Mouse (Mus musculus) cerebellum, adult 2 months (tissue): ENCODE results near the gene B230217C12Rik. TPM values are rescaled to one million over a fixed set of nuclear protein-coding genes. Genes with fewer than 3 reads are reported as not detected.

ENCODE experiments used
- DNase-seq, 2 experiments: peaks; one replicate each; pipeline ENCODE4 v3.0.0; 2021
- H3K27ac ChIP-seq: fragments of 200-500 bp; 2 replicates; pipeline ENCODE4 v1.5.1; 2012; ENCODE audit warnings: low read length, control low read depth, inconsistent platforms; ENCODE audit not compliant: insufficient read depth
- H3K27me3 ChIP-seq: fragments of 200-500 bp; 2 replicates; pipeline ENCODE4 v1.6.1; 2012; ENCODE audit warnings: inconsistent platforms, mild to moderate bottlenecking, low read length, moderate library complexity; ENCODE audit not compliant: control insufficient read depth, insufficient read depth
- H3K4me1 ChIP-seq: fragments of 200-500 bp; 2 replicates; pipeline ENCODE4 v1.6.1; 2011; ENCODE audit warnings: low read length; ENCODE audit not compliant: control insufficient read depth, insufficient read depth
- H3K4me3 ChIP-seq: fragments of 200-500 bp; replicated peaks from 2 replicates; pipeline ENCODE3; 2011; ENCODE audit warnings: mild to moderate bottlenecking, low read depth, low read length, control low read depth; ENCODE audit not compliant: insufficient read depth
- CTCF ChIP-seq: fragments of 200-500 bp; IDR thresholded peaks from 2 replicates; pipeline ENCODE4 v1.5.1; 2011; ENCODE audit warnings: low read depth, mild to moderate bottlenecking, control low read depth, low read length, moderate library complexity, borderline replicate concordance; ENCODE audit not compliant: insufficient read depth
- POLR2A ChIP-seq: fragments of 200-500 bp; IDR thresholded peaks from 2 replicates; pipeline ENCODE4 v1.6.1; 2011; ENCODE audit warnings: low read length, control low read depth, borderline replicate concordance; ENCODE audit not compliant: insufficient read depth
- WGBS: fragments of 180-500 bp; shearing (Covaris S2); methylation state at CpG from one replicate; pipeline ENCODE4 v1.1.7; 2018; 5-methylcytosine and 5-hydroxymethylcytosine counted together
- polyA plus RNA-seq: library from polyadenylated mRNA; depleted of rRNA; stranded (reverse); fragments of >200 nt; gene quantifications from 2 replicates; pipeline ENCODE4 v1.2.3, GENCODE M21; 2012

B230217C12Rik gene
- polyA plus RNA-seq, 1 experiment = 117 TPM

GRCm38 (mm10) chr11:97805662-97806612, 34.6 kb upstream of the B230217C12Rik start:
- no peak overlapping the region for H3K4me3 ChIP-seq
- no peaks in the 10 kb centered on the region for H3K27me3 ChIP-seq
- peaks cover 63% of the 10 kb centered on the region for H3K4me1 ChIP-seq
- TF ChIP-seq POLR2A (no peak), CTCF (no peak)
- 26% methylated on average over 15 of the region's 15 CpGs for WGBS
- peak in 1 of 2 experiments; percentile 31 for DNase-seq
- H3K27ac ChIP-seq = no peak overlapping the region

GRCm38 (mm10) chr11:97806613-97806964, 34.0 kb upstream of the B230217C12Rik start:
- Histone ChIP-seq H3K4me3 (no peak overlapping the region), H3K4me1 (peaks cover 62% of the 10 kb centered on the region), H3K27me3 (no peaks in the 10 kb centered on the region), H3K27ac (no peak overlapping the region)
- 50% methylated on average over 7 of the region's 7 CpGs for WGBS
- TF ChIP-seq CTCF (no peak), POLR2A (no peak)
- no peak for DNase-seq

- H3K4me3 ChIP-seq = no peak overlapping the region
- WGBS = 15% methylated on average over 6 of the region's 6 CpGs
- H3K27me3 ChIP-seq = no peaks in the 10 kb centered on the region
- TF ChIP-seq POLR2A = no peak
- no peak for TF ChIP-seq CTCF
- peak in 1 of 2 experiments; percentile 31 for DNase-seq
- H3K27ac ChIP-seq = peak overlapping the region; percentile 30; the same call in 1 of the 2 replicates
- peaks cover 61% of the 10 kb centered on the region for H3K4me1 ChIP-seq
Measured at GRCm38 (mm10) chr11:97807626-97808025, 33.0 kb upstream of the B230217C12Rik start.

GRCm38 (mm10) chr11:97808093-97808492, 32.5 kb upstream of the B230217C12Rik start:
- Histone ChIP-seq H3K4me1 (peaks cover 65% of the 10 kb centered on the region), H3K4me3 (no peak overlapping the region), H3K27ac (no peak overlapping the region), H3K27me3 (no peaks in the 10 kb centered on the region)
- DNase-seq = peak in 1 of 2 experiments; percentile 25
- no peak for TF ChIP-seq CTCF
- no peak for TF ChIP-seq POLR2A
- WGBS = 32% methylated on average over 2 of the region's 2 CpGs

- no peak overlapping the region for H3K4me3 ChIP-seq
- peaks cover 70% of the 10 kb centered on the region for H3K4me1 ChIP-seq
- H3K27ac ChIP-seq = peak overlapping the region; percentile 30; the same call in 1 of the 2 replicates
- TF ChIP-seq CTCF (no peak), POLR2A (no peak)
- peak; percentile 72 to 76 for DNase-seq
- 23% methylated on average over 5 of the region's 5 CpGs for WGBS
- no peaks in the 10 kb centered on the region for H3K27me3 ChIP-seq
Measured at GRCm38 (mm10) chr11:97808621-97809234, 31.9 kb upstream of the B230217C12Rik start.

GRCm38 (mm10) chr11:97809235-97810121, 31.1 kb upstream of the B230217C12Rik start:
- WGBS = 57% methylated on average over 7 of the region's 7 CpGs
- TF ChIP-seq POLR2A (no peak), CTCF (no peak)
- peaks cover 72% of the 10 kb centered on the region for H3K4me1 ChIP-seq
- peak overlapping the region; percentile 30; the same call in 1 of the 2 replicates for H3K27ac ChIP-seq
- no peaks in the 10 kb centered on the region for H3K27me3 ChIP-seq
- DNase-seq = peak in 1 of 2 experiments; percentile 37
- H3K4me3 ChIP-seq = no peak overlapping the region

- H3K27ac ChIP-seq = no peak overlapping the region
- no peak for TF ChIP-seq POLR2A
- no peak for TF ChIP-seq CTCF
- H3K4me3 ChIP-seq = no peak overlapping the region
- peak in 1 of 2 experiments; percentile 31 for DNase-seq
- 49% methylated on average over 7 of the region's 7 CpGs for WGBS
- H3K27me3 ChIP-seq = no peaks in the 10 kb centered on the region
- H3K4me1 ChIP-seq = peaks cover 67% of the 10 kb centered on the region
Measured at GRCm38 (mm10) chr11:97810356-97810755, 30.2 kb upstream of the B230217C12Rik start.
